Mouse (Mus musculus) heart, embryonic 11.5 days (tissue): ENCODE measurements around the gene Mogs. TPM values are rescaled to one million over a fixed set of nuclear protein-coding genes. Genes with fewer than 3 reads are reported as not detected.
A peak's percentile ranks its signal among the peaks of the same experiment; 100 is the strongest.

Source experiments
- ATAC-seq: fragments of 200-750 bp; cut with Nextera tagmentation; replicated peaks from 2 replicates; pipeline ENCODE4 v1.8.0; 2017; ENCODE audit warnings: moderate library complexity; ENCODE audit not compliant: insufficient number of reproducible peaks, low FRiP score, low TSS enrichment
- H3K27ac ChIP-seq: fragments of 300-500 bp; sonication (generic); 2 replicates; pipeline ENCODE4 v1.5.1; 2014; ENCODE audit warnings: mild to moderate bottlenecking, low read depth, low read length
- H3K27me3 ChIP-seq: fragments of 300-500 bp; sonication (generic); 2 replicates; pipeline ENCODE4 v1.6.1; 2014; ENCODE audit warnings: mild to moderate bottlenecking, low read length, mixed read lengths; ENCODE audit not compliant: control insufficient read depth, insufficient read depth
- H3K36me3 ChIP-seq: fragments of 300-500 bp; sonication (generic); 2 replicates; pipeline ENCODE4 v1.6.1; 2014; ENCODE audit warnings: mild to moderate bottlenecking, low read length, moderate library complexity, mixed read lengths; ENCODE audit not compliant: control insufficient read depth, insufficient read depth
- H3K4me1 ChIP-seq: fragments of 300-500 bp; sonication (generic); 2 replicates; pipeline ENCODE4 v1.6.1; 2014; ENCODE audit warnings: low read length; ENCODE audit not compliant: control insufficient read depth, insufficient read depth
- H3K4me2 ChIP-seq: fragments of 300-500 bp; sonication (generic); 2 replicates; pipeline ENCODE4 v1.6.1; 2014; ENCODE audit warnings: mild to moderate bottlenecking, moderate library complexity
- H3K4me3 ChIP-seq: fragments of 300-500 bp; sonication (generic); 2 replicates; pipeline ENCODE4 v1.5.1; 2014; ENCODE audit warnings: low read depth, low read length
- H3K9ac ChIP-seq: fragments of 300-500 bp; sonication (generic); 2 replicates; pipeline ENCODE4 v1.6.1; 2014; ENCODE audit warnings: mild to moderate bottlenecking, low read depth, low read length, moderate library complexity
- H3K9me3 ChIP-seq: fragments of 300-500 bp; sonication (generic); replicated peaks from 2 replicates; pipeline ENCODE4 v1.6.1; 2016; ENCODE audit warnings: low read length; ENCODE audit not compliant: control insufficient read depth
- WGBS: fragments of 180-500 bp; shearing (Covaris S2); extraction: QIAGEN DNeasy Blood & Tissue Kit; methylation state at CpG from one replicate; pipeline ENCODE4 v1.1.7; 2014; ENCODE audit not compliant: insufficient replicate concordance; 5-methylcytosine and 5-hydroxymethylcytosine counted together
- polyA plus RNA-seq: library from polyadenylated mRNA; unstranded; fragments of >200 nt; fragmentation: Nextera tagmentation; extraction: Ambion mirVana; gene quantifications from 2 replicates; pipeline ENCODE4 v1.2.1, GENCODE M21; 2014

Mogs gene
- polyA plus RNA-seq, 1 experiment from 2014 or later = 19.1 TPM

- Histone ChIP-seq H3K36me3 (peaks cover 22% of the 10 kb centered on the region), H3K27me3 (no peaks in the 10 kb centered on the region), H3K4me1 (peaks cover 28% of the 10 kb centered on the region), H3K9me3 (no peaks in the 10 kb centered on the region), H3K4me3 (peak overlapping the region; percentile 65; the same call in 1 of the 2 replicates), H3K4me2 (no peak overlapping the region), H3K27ac (no peak overlapping the region; the same call in 1 of the 2 replicates), H3K9ac (no peak overlapping the region)
- 88% methylated on average over 13 of the region's 13 CpGs for WGBS
- no peak for ATAC-seq
Measured at GRCm38 (mm10) chr6:83117616-83118015, 2.3 kb downstream of the Mogs start.

GRCm38 (mm10) chr6:83118369-83118768 is 3.1 kb downstream of the Mogs start:
- H3K4me2 ChIP-seq = no peak overlapping the region
- no peak for ATAC-seq

DNA sequence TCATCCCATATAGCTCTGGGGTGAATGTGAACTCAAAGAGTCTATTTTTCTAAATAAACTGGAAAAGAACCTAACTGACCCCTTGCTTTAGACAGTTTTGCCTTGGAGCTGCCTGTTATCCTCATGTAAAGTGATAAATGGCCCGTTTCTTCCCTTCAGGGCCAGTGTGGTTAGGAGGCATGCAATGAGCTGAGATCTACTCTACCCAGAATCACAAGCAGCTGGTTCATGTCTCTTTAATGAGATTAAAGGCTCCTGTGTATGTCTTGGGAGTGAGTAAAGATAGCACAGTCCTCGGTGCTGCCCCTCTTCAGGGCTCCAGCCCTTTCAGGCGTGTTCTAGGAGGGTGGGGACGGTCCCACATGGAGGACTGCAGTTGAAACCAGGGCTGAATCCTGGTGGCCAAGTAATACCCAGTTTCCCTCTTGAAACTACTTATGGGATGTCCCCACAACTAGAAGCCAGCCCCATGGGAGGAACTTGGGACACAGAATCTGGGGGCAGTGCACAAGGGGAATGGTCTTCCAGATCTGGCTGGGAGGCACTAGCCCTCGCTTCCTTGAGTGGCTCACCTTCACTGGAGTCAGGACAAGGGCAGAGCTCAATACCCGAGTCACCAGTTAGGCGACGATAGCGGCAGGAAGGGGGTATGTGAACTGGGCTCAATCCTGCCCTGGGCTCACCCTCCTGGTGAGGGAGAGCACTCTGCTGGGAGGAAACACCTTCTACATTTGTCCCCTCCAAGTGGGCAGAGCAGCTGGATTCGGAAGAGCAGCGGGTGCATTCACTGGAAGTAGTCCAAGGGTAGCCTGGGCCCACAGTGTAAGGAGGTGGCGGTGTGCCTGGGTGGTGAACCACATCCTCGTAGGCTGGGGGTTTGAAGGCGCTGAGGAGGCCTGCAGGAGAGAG is 3.8 kb downstream of the Mogs start:
- Histone ChIP-seq H3K4me3 (no peak overlapping the region), H3K4me2 (peak overlapping the region; percentile 94; the same call in 1 of the 2 replicates), H3K27me3 (no peaks in the 10 kb centered on the region), H3K9me3 (no peaks in the 10 kb centered on the region), H3K36me3 (peaks cover 22% of the 10 kb centered on the region), H3K4me1 (peaks cover 36% of the 10 kb centered on the region), H3K9ac (no peak overlapping the region), H3K27ac (no peak overlapping the region)
- 73% methylated on average over 14 of the region's 14 CpGs for WGBS
- no peak for ATAC-seq

More at GRCm38 (mm10) chr6:83118369-83118768, 3.1 kb downstream of the Mogs start:
- Histone ChIP-seq H3K9me3 (no peaks in the 10 kb centered on the region), H3K4me1 (peaks cover 32% of the 10 kb centered on the region), H3K27ac (no peak overlapping the region), H3K9ac (0 out of 2 replicates have a peak overlapping the region, but pooled peaks have one; percentile 8), H3K36me3 (peaks cover 22% of the 10 kb centered on the region), H3K27me3 (no peaks in the 10 kb centered on the region), H3K4me3 (no peak overlapping the region)
- 81% methylated on average over 11 of the region's 11 CpGs for WGBS

DNA sequence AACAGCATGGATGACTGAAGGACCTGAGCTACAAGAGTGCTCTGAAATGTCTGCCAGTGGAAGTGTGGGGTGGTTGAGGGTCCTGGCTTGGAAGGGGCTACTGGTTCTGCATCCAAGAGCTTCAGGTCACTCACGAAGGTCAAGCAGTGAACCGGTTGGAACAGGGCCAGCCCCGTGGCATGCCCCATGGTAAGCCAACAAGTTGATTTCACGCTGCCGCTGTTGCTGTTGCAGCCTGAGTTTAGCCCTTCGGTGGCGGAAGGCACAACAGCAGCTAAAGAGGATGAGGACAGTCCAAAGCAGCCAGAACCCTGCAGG is 4.4 kb downstream of the Mogs start:
- Histone ChIP-seq H3K9ac (no peak overlapping the region), H3K4me1 (peaks cover 36% of the 10 kb centered on the region), H3K27me3 (no peaks in the 10 kb centered on the region), H3K9me3 (no peaks in the 10 kb centered on the region), H3K4me3 (no peak overlapping the region), H3K27ac (no peak overlapping the region), H3K36me3 (peaks cover 22% of the 10 kb centered on the region), H3K4me2 (peak overlapping the region; percentile 94; the same call in 1 of the 2 replicates)
- WGBS = 81% methylated on average over 7 of the region's 7 CpGs
- no peak for ATAC-seq

GRCm38 (mm10) chr6:83120930-83121862 is 5.9 kb downstream of the Mogs start, which contains the start of gene Wbp1:
Gene Wbp1 (minus strand): TSS chr6:83121559.
- Histone ChIP-seq H3K9me3 (no peaks in the 10 kb centered on the region), H3K4me1 (peaks cover 34% of the 10 kb centered on the region), H3K27ac (peak within 1 kb of the TSS; percentile 95), H3K4me3 (peak within 1 kb of the TSS; percentile 71), H3K36me3 (peaks cover 22% of the 10 kb centered on the region), H3K27me3 (no peaks in the 10 kb centered on the region), H3K4me2 (peak within 1 kb of the TSS; percentile 96), H3K9ac (peak within 1 kb of the TSS; percentile 90)
- ATAC-seq = peak; percentile 92
- under 1% methylated on average over 38 of the region's 38 CpGs for WGBS

GRCm38 (mm10) chr6:83121863-83122710 is 6.8 kb downstream of the Mogs start:
- WGBS = 2% methylated on average over 39 of the region's 52 CpGs
- Histone ChIP-seq H3K4me3 (peak overlapping the region; percentile 71), H3K9ac (peak overlapping the region; percentile 90), H3K4me1 (peaks cover 26% of the 10 kb centered on the region), H3K9me3 (no peaks in the 10 kb centered on the region), H3K4me2 (peak overlapping the region; percentile 96), H3K36me3 (peaks cover 19% of the 10 kb centered on the region), H3K27ac (peak overlapping the region; percentile 95), H3K27me3 (no peaks in the 10 kb centered on the region)
- ATAC-seq = no peak

- 84% methylated on average over 5 of the region's 5 CpGs for WGBS
- Histone ChIP-seq H3K4me2 (peak overlapping the region; percentile 96; the same call in 1 of the 2 replicates), H3K9ac (peak overlapping the region; percentile 40; the same call in 1 of the 2 replicates), H3K36me3 (peaks cover 12% of the 10 kb centered on the region), H3K27ac (no peak overlapping the region), H3K4me3 (no peak overlapping the region), H3K27me3 (no peaks in the 10 kb centered on the region), H3K4me1 (peaks cover 26% of the 10 kb centered on the region), H3K9me3 (no peaks in the 10 kb centered on the region)
- no peak for ATAC-seq
Measured at GRCm38 (mm10) chr6:83122961-83123360, 7.7 kb downstream of the Mogs start.
